ENCODE assay signal across 20 mouse cellular contexts in the genomic region with DNA sequence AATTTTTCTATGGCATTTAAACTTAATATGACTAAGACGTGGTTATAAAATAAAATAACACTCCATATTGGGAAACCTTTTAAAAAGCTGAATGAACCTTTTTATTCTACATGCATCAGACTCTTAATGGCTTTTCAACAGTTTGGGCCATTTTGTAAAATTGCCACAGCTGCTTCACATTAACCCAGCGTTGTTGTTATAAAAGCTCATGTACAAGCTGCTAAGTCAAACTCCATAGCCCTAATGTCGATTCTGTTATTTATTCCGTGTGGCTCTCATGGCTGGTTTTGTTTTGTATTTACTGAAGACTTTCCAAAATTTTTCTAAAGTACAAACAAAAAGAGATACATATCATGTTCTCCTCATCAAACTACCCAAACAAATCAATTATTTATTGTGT.
DNase-seq lines count a peak whose midpoint lies in the region; ATAC-seq lines count a peak whose summit lies in the region.
"Had no signal": no experiment of that assay in that cellular context is flagged by ENCODE, and none has a peak within 500 bp of the region (broad histone marks: within the 10 kb centered on the region; RNA-seq: fewer than 3 reads in every experiment).

No protein-coding gene starts in this region.

- H3K36me3 ChIP-seq in limb, embryonic 13.5 days = no peaks in the 10 kb centered on the region
- H3K36me3 ChIP-seq: forebrain, embryonic 15.5 days; heart, embryonic 15.5 days; hindbrain, embryonic 10.5 days had no signal

- H3K9ac ChIP-seq in limb, embryonic 13.5 days = no peak overlapping the region
- H3K9ac ChIP-seq: forebrain, embryonic 15.5 days; heart, embryonic 15.5 days; hindbrain, embryonic 14.5 days had no signal

- peak; percentile 77 for ATAC-seq in limb, embryonic 13.5 days (ENCODE audit: low FRiP score, low read depth)
- ATAC-seq: forebrain, embryonic 15.5 days had no signal

- H3K4me2 ChIP-seq in limb, embryonic 13.5 days (replicated peaks) = peak overlapping the region; percentile 19; the same call in 1 of the 2 replicates
- H3K4me2 ChIP-seq: forebrain, embryonic 15.5 days; heart, embryonic 11.5 days; heart, embryonic 15.5 days; hindbrain, embryonic 14.5 days had no signal

- H3K9me3 ChIP-seq in limb, embryonic 13.5 days = no peaks in the 10 kb centered on the region
- H3K9me3 ChIP-seq: forebrain, embryonic 15.5 days; heart, embryonic 15.5 days; hindbrain, embryonic 10.5 days had no signal

- WGBS in limb, embryonic 13.5 days = 6% methylated on average over 4 of the region's 4 CpGs

- H3K4me1 ChIP-seq in limb, embryonic 13.5 days = peaks cover 6% of the 10 kb centered on the region; the same call in 1 of the 2 replicates
- H3K4me1 ChIP-seq: forebrain, embryonic 15.5 days; heart, embryonic 15.5 days; hindbrain, embryonic 10.5 days had no signal

- peak; percentile 31 for DNase-seq in embryo, embryonic 11 days
- no peak for DNase-seq in embryo, embryonic 9.5 days (ENCODE audit: extremely low spot score)
- DNase-seq in embryo, embryonic 11.5 days (ENCODE audit: low read depth, low spot score) = peak; percentile 7
- DNase-seq in hindlimb bud, embryonic 11.5 days (ENCODE audit: extremely low spot score, low read depth, low spot score) = peak; percentile 47
- DNase-seq in urinary bladder, adult 2 months (ENCODE audit: low spot score) = no peak
- no peak for DNase-seq in spleen, adult 18-20 months
- no peak for DNase-seq in thymus, postnatal 14 days
- DNase-seq: adrenal gland, postnatal 10 days; cerebellum, adult 11 months; cerebellum, adult 8-10 months; cerebellum, postnatal 25 days; gastrocnemius, postnatal 10 days; heart, adult 18-20 months; heart, postnatal 14 days had no signal

- H3K27me3 ChIP-seq in limb, embryonic 13.5 days = no peaks in the 10 kb centered on the region
- H3K27me3 ChIP-seq: forebrain, embryonic 15.5 days; heart, embryonic 15.5 days had no signal

- no peak overlapping the region for H3K4me3 ChIP-seq in limb, embryonic 13.5 days
- H3K4me3 ChIP-seq: forebrain, embryonic 15.5 days; heart, embryonic 15.5 days; hindbrain, embryonic 10.5 days had no signal

- no peak overlapping the region for H3K27ac ChIP-seq in limb, embryonic 13.5 days
- H3K27ac ChIP-seq: forebrain, embryonic 15.5 days; heart, embryonic 15.5 days; hindbrain, embryonic 10.5 days; hindbrain, embryonic 14.5 days had no signal

Comparison
In these comparisons a context has a peak if more than half of its experiments do, and no peak if none do; other contexts are left out.
1. DNase-seq: peak in embryo, embryonic 11 days (single experiment), embryo, embryonic 11.5 days (single experiment) and hindlimb bud, embryonic 11.5 days (single experiment); none in embryo, embryonic 9.5 days (single experiment), urinary bladder, adult 2 months (single experiment), spleen, adult 18-20 months (0 of 2) and thymus, postnatal 14 days (single experiment).